Mouse (Mus musculus) liver, embryonic 14.5 days (tissue): Measurements from ENCODE around the gene Rab20. TPM values are rescaled to one million over a fixed set of nuclear protein-coding genes. Genes with fewer than 3 reads are reported as not detected.

ENCODE experiments used
- ATAC-seq: fragments of 200-750 bp; cut with Nextera tagmentation; 2 replicates; pipeline ENCODE4 v1.8.0; 2017; ENCODE audit warnings: moderate number of reproducible peaks, mild to moderate bottlenecking, moderate library complexity; ENCODE audit not compliant: insufficient read depth
- DNase-seq, 3 experiments: peaks; one replicate each; pipeline ENCODE4 v3.0.0-alpha.2; 2012 to 2013; ENCODE audit warnings: low read depth in 3 of 3, low spot score in 3 of 3
- H3K27ac ChIP-seq: fragments of 300-500 bp; sonication (generic); 2 replicates; pipeline ENCODE4 v1.5.1; 2014; ENCODE audit warnings: moderate library complexity, mild to moderate bottlenecking, control low read depth, inconsistent platforms
- H3K27me3 ChIP-seq: fragments of 300-500 bp; sonication (generic); 2 replicates; pipeline ENCODE4 v1.6.1; 2014; ENCODE audit warnings: mild to moderate bottlenecking, low read length, moderate library complexity; ENCODE audit not compliant: control insufficient read depth, insufficient read depth
- H3K36me3 ChIP-seq: fragments of 300-500 bp; sonication (generic); replicated peaks from 2 replicates; pipeline ENCODE4 v1.6.1; 2014; ENCODE audit warnings: low read depth; ENCODE audit not compliant: control insufficient read depth, insufficient read depth
- H3K4me1 ChIP-seq, 2 experiments: fragments of 200-500 bp in 1 of 2; fragments of 300-500 bp in 1 of 2; sonication (generic) in 1 of 2; replicated peaks; 2 replicates each; pipeline ENCODE4 v1.6.1; 2012 to 2014; ENCODE audit warnings: antibody characterized with exemption in 1 of 2, inconsistent platforms in 1 of 2, low read length in 1 of 2; ENCODE audit not compliant: control insufficient read depth in 2 of 2, insufficient read depth in 2 of 2
- H3K4me2 ChIP-seq: fragments of 300-500 bp; sonication (generic); 2 replicates; pipeline ENCODE4 v1.6.1; 2014; ENCODE audit warnings: low read depth, mild to moderate bottlenecking, control low read depth, moderate library complexity
- H3K4me3 ChIP-seq, 2 experiments: fragments of 200-500 bp in 1 of 2; fragments of 300-500 bp in 1 of 2; sonication (generic) in 1 of 2; 2 replicates each; pipeline ENCODE4 v1.5.1; 2012 to 2014; ENCODE audit warnings: low read depth in 2 of 2, low read length in 2 of 2, mild to moderate bottlenecking in 2 of 2, control low read depth in 1 of 2, inconsistent platforms in 1 of 2, moderate library complexity in 1 of 2; ENCODE audit not compliant: insufficient read depth in 1 of 2
- H3K9ac ChIP-seq: fragments of 300-500 bp; sonication (generic); replicated peaks from 2 replicates; pipeline ENCODE4 v1.6.1; 2014; ENCODE audit warnings: mild to moderate bottlenecking, control low read depth, moderate library complexity
- H3K9me3 ChIP-seq: fragments of 300-500 bp; sonication (generic); 2 replicates; pipeline ENCODE4 v1.6.1; 2016; ENCODE audit warnings: low read length, mixed read lengths; ENCODE audit not compliant: control insufficient read depth
- CTCF ChIP-seq: IDR thresholded peaks from 2 replicates; pipeline ENCODE4 v1.5.1; 2016; ENCODE audit warnings: antibody characterized with exemption, low read depth, control low read depth
- EP300 ChIP-seq: IDR thresholded peaks from 2 replicates; pipeline ENCODE4 v1.6.1; 2016; ENCODE audit warnings: antibody characterized with exemption, low read depth
- WGBS: fragments of 180-500 bp; shearing (Covaris S2); extraction: QIAGEN DNeasy Blood & Tissue Kit; methylation state at CpG from one replicate; pipeline ENCODE4 v1.1.7; 2014; ENCODE audit not compliant: insufficient replicate concordance; 5-methylcytosine and 5-hydroxymethylcytosine counted together
- polyA plus RNA-seq, 2 experiments: library from polyadenylated mRNA; depleted of rRNA in 1 of 2; stranded (reverse) in 1 of 2; unstranded in 1 of 2; fragments of >200 nt; fragmentation: Nextera tagmentation in 1 of 2; extraction: Ambion mirVana in 1 of 2; gene quantifications; 2 replicates each; pipeline versions ENCODE4 v1.2.1 to v1.2.3; 2012 to 2014

The Rab20 gene
- polyA plus RNA-seq, 2 experiments, result 2.8 to 2.9 TPM

- Histone ChIP-seq H3K4me1 (peaks cover 0 to under 1% of the 10 kb centered on the region in 2 experiments; a peak in 2 of 4 replicates), H3K9me3 (no peaks in the 10 kb centered on the region), H3K4me2 (no peak overlapping the region), H3K36me3 (peaks cover 28% of the 10 kb centered on the region), H3K9ac (no peak overlapping the region), H3K4me3 (no peak overlapping the region), H3K27ac (no peak overlapping the region), H3K27me3 (no peaks in the 10 kb centered on the region)
- DNase-seq, result peak in 2 of 3 experiments; percentile 40 to 45
- ATAC-seq, result 0 out of 2 replicates have a peak, but pooled peaks have one; percentile 30
- WGBS, result 65% methylated on average over 6 of the region's 6 CpGs
- no peak for TF ChIP-seq EP300
- peak; percentile 86 for TF ChIP-seq CTCF
These were observed 28.3 kb upstream of the Rab20 start for GRCm38 (mm10) chr8:11506802-11507201.

- H3K27me3 ChIP-seq, result no peaks in the 10 kb centered on the region
- WGBS, result 84% methylated on average over 14 of the region's 14 CpGs
- DNase-seq, result no peak
These were observed 27.6 kb upstream of the Rab20 start for GRCm38 (mm10) chr8:11506074-11506473.

GRCm38 (mm10) chr8:11503476-11504232 lies 25.1 kb upstream of the Rab20 start:
- peaks cover 18% of the 10 kb centered on the region for H3K36me3 ChIP-seq
- no peak for TF ChIP-seq CTCF
- TF ChIP-seq EP300, result no peak
- DNase-seq, result no peak

More at GRCm38 (mm10) chr8:11506074-11506473, 27.6 kb upstream of the Rab20 start:
- Histone ChIP-seq H3K9ac (no peak overlapping the region), H3K4me1 (no peaks in the 10 kb centered on the region), H3K9me3 (no peaks in the 10 kb centered on the region), H3K4me2 (no peak overlapping the region), H3K27ac (no peak overlapping the region), H3K36me3 (peaks cover 27% of the 10 kb centered on the region), H3K4me3 (no peak overlapping the region)
- no peak for ATAC-seq
- TF ChIP-seq EP300, result no peak
- TF ChIP-seq CTCF, result no peak

GRCm38 (mm10) chr8:11498786-11499485 lies 20.4 kb upstream of the Rab20 start:
- H3K9me3 ChIP-seq, result no peaks in the 10 kb centered on the region
- DNase-seq (no peak), ATAC-seq (no peak)
- H3K4me3 ChIP-seq, result peak overlapping the region; percentile 82 to 91; a peak in 3 of 4 replicates
- peaks cover 15 to 20% of the 10 kb centered on the region in 2 experiments for H3K4me1 ChIP-seq
- WGBS, result 57% methylated on average over 4 of the region's 4 CpGs
- H3K4me2 ChIP-seq, result peak overlapping the region; percentile 96
- TF ChIP-seq CTCF (no peak), EP300 (no peak)
- no peaks in the 10 kb centered on the region for H3K27me3 ChIP-seq
- no peak overlapping the region for H3K9ac ChIP-seq
- no peaks in the 10 kb centered on the region; the same call in 1 of the 2 replicates for H3K36me3 ChIP-seq
- H3K27ac ChIP-seq, result no peak overlapping the region

More at GRCm38 (mm10) chr8:11503476-11504232, 25.1 kb upstream of the Rab20 start:
- H3K4me2 ChIP-seq, result no peak overlapping the region
- no peak overlapping the region for H3K27ac ChIP-seq
- peaks cover 1 to 2% of the 10 kb centered on the region in 2 experiments for H3K4me1 ChIP-seq
- no peaks in the 10 kb centered on the region for H3K9me3 ChIP-seq
- no peak overlapping the region for H3K4me3 ChIP-seq
- no peaks in the 10 kb centered on the region for H3K27me3 ChIP-seq
- no peak for ATAC-seq
- WGBS, result 64% methylated on average over 13 of the region's 13 CpGs
- H3K9ac ChIP-seq, result no peak overlapping the region

GRCm38 (mm10) chr8:11498281-11498680 lies 19.8 kb upstream of the Rab20 start:
- Histone ChIP-seq H3K4me1 (peaks cover 15 to 20% of the 10 kb centered on the region in 2 experiments), H3K27me3 (no peaks in the 10 kb centered on the region), H3K27ac (no peak overlapping the region), H3K36me3 (no peaks in the 10 kb centered on the region), H3K4me3 (peak overlapping the region; percentile 82 to 91; a peak in 3 of 4 replicates), H3K9me3 (no peaks in the 10 kb centered on the region), H3K9ac (peak overlapping the region; percentile 93), H3K4me2 (peak overlapping the region; percentile 96)
- TF ChIP-seq EP300 (no peak), CTCF (no peak)
- DNase-seq, result no peak
- 61% methylated on average over 12 of the region's 12 CpGs for WGBS
- ATAC-seq, result no peak
